Mouse (Mus musculus): ENCODE measurements around the gene Inava.

GRCm38 (mm10) chr1:136172696-136173095 lies 61.4 kb downstream of the Inava start:
- TF ChIP-seq POLR2A (IDR thresholded peaks at IDR 0.05; ENCODE audit: extremely low read depth, insufficient read depth, low read length) (no peak), CTCF (IDR thresholded peaks at IDR 0.05; ENCODE audit: extremely low read depth, insufficient read depth, low read length) (no peak)
